Mouse (Mus musculus): ENCODE measurements around the gene Cacnb1. TPM values are rescaled to one million over a fixed set of nuclear protein-coding genes. Genes with fewer than 3 reads are reported as not detected.

Cacnb1 gene
- polyA plus RNA-seq, 1 experiment from 2014 or later: 1.2 TPM

DNA sequence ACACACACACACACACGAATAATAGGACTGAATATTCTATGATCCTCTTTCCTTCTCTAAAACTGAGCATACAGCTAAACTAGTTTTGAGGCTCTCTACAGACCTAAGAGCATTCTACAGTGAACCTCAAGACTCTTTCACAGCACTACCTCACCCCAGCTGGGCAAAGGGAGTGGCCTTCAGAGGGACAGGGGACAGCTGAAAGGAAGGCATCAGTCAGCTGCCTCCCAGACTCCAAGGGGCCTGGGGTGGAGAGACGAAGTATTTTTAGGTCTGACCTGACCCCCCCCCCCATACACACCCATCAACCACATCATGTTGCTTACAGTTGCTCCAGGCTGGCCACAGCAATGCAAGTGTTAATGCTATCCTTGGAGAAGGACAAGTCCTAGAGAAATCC lies 1.7 kb downstream of the Cacnb1 start:
- no peaks in the 10 kb centered on the region for H3K36me3 ChIP-seq (ENCODE audit: control insufficient read depth, insufficient read depth)
- H3K27ac ChIP-seq (ENCODE audit: low read length): no peak overlapping the region
- peaks cover 21% of the 10 kb centered on the region for H3K27me3 ChIP-seq (ENCODE audit: control insufficient read depth, insufficient read depth, low read depth, low read length)
- H3K9ac ChIP-seq (ENCODE audit: low read depth, low read length): no peak overlapping the region
- H3K4me3 ChIP-seq (ENCODE audit: low read depth, low read length): no peak overlapping the region
- no peaks in the 10 kb centered on the region for H3K9me3 ChIP-seq (replicated peaks; ENCODE audit: control insufficient read depth, low read length)
- 43% methylated on average over 2 of the region's 2 CpGs for WGBS (ENCODE audit: insufficient replicate concordance)
- peaks cover 17% of the 10 kb centered on the region for H3K4me1 ChIP-seq (ENCODE audit: control insufficient read depth, low read depth, low read length)
- H3K4me2 ChIP-seq (ENCODE audit: low read depth, low read length): no peak overlapping the region
- no peak for ATAC-seq (ENCODE audit: low read depth)

DNA sequence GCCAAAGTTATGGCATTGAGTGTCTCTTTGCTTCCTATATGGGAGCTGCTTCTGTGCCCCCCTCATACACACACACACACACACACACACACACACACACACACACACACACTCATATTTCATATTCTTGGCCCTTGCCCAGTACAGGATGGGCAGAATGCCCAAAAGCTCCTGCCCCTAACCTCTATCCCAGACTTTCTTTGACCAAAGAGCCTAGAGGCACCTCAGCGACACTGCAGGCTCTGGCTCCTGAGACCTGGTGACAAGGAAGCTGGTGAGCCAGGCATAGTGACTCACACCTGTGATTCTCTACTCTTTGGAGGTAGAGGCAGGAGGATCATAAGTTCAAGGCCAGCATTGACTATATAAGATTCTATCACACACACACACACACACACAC lies 2.1 kb downstream of the Cacnb1 start:
- ATAC-seq (ENCODE audit: low read depth): no peak
- WGBS (ENCODE audit: insufficient replicate concordance): 63% methylated on average over 1 of the region's 1 CpGs
- H3K4me2 ChIP-seq (ENCODE audit: low read depth, low read length): no peak overlapping the region

DNA sequence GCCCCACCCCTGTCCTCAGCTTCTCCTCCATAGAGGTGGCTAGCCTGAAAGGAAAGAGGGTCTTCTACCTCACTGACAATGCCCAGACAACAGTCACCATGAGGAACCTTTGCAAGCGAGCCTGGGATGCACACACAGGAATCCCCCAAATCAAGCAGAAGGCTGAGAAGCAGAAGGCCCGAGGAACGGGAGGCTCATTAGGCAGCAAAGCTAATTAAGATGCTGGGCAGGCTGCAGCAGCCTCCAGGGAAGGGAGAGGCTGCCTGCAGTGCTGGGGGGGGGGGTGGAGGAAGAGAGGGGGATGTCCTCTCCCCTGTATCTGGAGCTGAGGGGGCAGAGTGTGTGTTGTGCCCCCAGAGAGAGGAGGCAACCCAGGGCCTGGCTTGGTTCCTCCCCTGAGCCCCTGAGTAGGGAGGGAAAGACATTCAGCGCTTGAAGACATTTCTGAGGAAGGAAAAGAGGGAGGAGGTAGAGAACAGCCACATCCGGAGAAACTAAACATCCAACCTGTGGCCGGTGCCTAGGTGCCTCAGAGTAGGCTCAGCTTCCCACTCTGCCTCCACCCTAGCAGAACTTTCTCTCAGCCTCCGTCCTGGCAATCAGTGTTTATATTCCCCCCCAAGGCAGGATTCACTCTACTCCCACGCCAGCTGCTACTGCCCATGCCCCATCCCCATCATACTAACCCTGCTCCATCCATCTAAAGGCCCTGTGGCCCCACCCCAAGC lies 2.8 kb downstream of the Cacnb1 start:
- Histone ChIP-seq H3K27me3 (ENCODE audit: control insufficient read depth, insufficient read depth, low read depth, low read length) (peaks cover 21% of the 10 kb centered on the region), H3K9me3 (replicated peaks; ENCODE audit: control insufficient read depth, low read length) (no peaks in the 10 kb centered on the region), H3K4me3 (ENCODE audit: low read depth, low read length) (no peak overlapping the region), H3K36me3 (ENCODE audit: control insufficient read depth, insufficient read depth) (no peaks in the 10 kb centered on the region), H3K9ac (ENCODE audit: low read depth, low read length) (no peak overlapping the region), H3K27ac (ENCODE audit: low read length) (no peak overlapping the region), H3K4me2 (ENCODE audit: low read depth, low read length) (no peak overlapping the region), H3K4me1 (ENCODE audit: control insufficient read depth, low read depth, low read length) (peaks cover 11% of the 10 kb centered on the region)
- WGBS (ENCODE audit: insufficient replicate concordance): 31% methylated on average over 8 of the region's 8 CpGs
- ATAC-seq (ENCODE audit: low read depth): no peak

More for the DNA sequence above, 2.1 kb downstream of the Cacnb1 start:
- H3K9ac ChIP-seq (ENCODE audit: low read depth, low read length): no peak overlapping the region
- no peak overlapping the region for H3K4me3 ChIP-seq (ENCODE audit: low read depth, low read length)
- H3K9me3 ChIP-seq (replicated peaks; ENCODE audit: control insufficient read depth, low read length): no peaks in the 10 kb centered on the region
- H3K36me3 ChIP-seq (ENCODE audit: control insufficient read depth, insufficient read depth): no peaks in the 10 kb centered on the region
- H3K27me3 ChIP-seq (ENCODE audit: control insufficient read depth, insufficient read depth, low read depth, low read length): peaks cover 21% of the 10 kb centered on the region
- peaks cover 13% of the 10 kb centered on the region for H3K4me1 ChIP-seq (ENCODE audit: control insufficient read depth, low read depth, low read length)
- H3K27ac ChIP-seq (ENCODE audit: low read length): no peak overlapping the region

DNA sequence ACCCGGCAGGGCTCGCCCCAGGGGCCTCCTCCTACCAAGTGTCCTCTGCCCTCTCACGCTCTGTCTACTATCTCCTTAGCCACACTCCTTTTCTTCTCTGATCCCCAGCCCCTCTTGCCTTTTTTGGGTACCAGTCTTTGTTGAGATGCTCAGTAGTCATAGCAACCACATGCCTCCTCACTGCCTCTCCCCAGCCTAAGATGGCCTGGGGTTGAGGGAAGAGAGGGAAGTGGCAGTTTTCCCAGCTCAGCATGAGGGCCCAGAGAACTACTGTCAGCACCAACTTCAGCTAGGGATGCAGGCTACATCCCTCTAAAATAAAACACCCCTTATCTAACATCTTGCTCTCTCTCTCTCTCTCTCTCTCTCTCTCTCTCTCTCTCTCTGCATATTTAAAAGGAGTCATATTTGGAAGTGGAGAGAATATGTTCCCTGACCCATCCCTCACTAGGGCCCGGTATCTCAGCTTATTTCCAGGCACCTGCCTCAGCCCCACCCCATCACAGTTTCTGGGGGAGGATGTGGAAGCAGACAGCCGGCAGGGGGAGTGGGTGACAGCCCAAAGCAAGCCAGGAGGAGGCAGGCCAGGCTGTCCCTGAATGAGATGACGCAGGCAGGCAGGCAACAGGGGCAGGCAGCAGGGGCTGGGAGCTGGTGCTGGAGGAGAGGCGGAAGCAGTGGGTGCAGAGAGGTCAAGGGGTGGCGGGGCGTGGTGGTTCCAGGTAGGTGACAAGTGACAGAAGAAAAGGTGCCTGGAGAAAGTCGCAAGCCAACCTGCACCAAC lies 3.8 kb downstream of the Cacnb1 start:
- no peak for ATAC-seq (ENCODE audit: low read depth)

DNA sequence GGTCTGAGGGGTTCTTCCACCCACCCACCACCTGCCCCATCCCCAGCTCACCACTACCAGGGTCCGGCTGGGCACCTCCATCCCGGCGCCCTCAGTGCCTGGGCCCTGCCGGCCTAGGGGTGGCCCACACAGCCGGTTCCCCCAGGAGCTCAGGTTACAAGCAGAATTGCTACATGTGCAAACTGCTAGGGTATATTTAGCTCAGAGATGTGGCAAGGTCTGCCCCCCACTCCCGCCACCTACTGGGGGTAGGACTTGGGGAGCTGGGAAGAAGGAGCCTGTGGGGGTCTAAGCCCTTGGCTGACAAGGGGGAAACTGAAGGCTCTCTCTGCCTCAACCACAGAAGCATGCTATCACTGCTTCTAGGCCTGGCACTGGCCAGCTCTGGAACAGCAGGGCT lies 4.6 kb downstream of the Cacnb1 start:
- no peaks in the 10 kb centered on the region for H3K36me3 ChIP-seq (ENCODE audit: control insufficient read depth, insufficient read depth)
- H3K4me1 ChIP-seq (ENCODE audit: control insufficient read depth, low read depth, low read length): peaks cover 11% of the 10 kb centered on the region
- H3K9ac ChIP-seq (ENCODE audit: low read depth, low read length): no peak overlapping the region
- no peak overlapping the region for H3K27ac ChIP-seq (ENCODE audit: low read length)
- no peak overlapping the region for H3K4me3 ChIP-seq (ENCODE audit: low read depth, low read length)
- H3K9me3 ChIP-seq (replicated peaks; ENCODE audit: control insufficient read depth, low read length): no peaks in the 10 kb centered on the region
- peaks cover 21% of the 10 kb centered on the region for H3K27me3 ChIP-seq (ENCODE audit: control insufficient read depth, insufficient read depth, low read depth, low read length)
- WGBS (ENCODE audit: insufficient replicate concordance): 52% methylated on average over 5 of the region's 6 CpGs
- ATAC-seq (ENCODE audit: low read depth): no peak
- no peak overlapping the region for H3K4me2 ChIP-seq (ENCODE audit: low read depth, low read length)

More for the DNA sequence above, 3.8 kb downstream of the Cacnb1 start:
- Histone ChIP-seq H3K27ac (ENCODE audit: low read length) (no peak overlapping the region), H3K9ac (ENCODE audit: low read depth, low read length) (no peak overlapping the region), H3K4me1 (ENCODE audit: control insufficient read depth, low read depth, low read length) (peaks cover 11% of the 10 kb centered on the region), H3K4me2 (ENCODE audit: low read depth, low read length) (no peak overlapping the region), H3K9me3 (replicated peaks; ENCODE audit: control insufficient read depth, low read length) (no peaks in the 10 kb centered on the region), H3K27me3 (ENCODE audit: control insufficient read depth, insufficient read depth, low read depth, low read length) (peaks cover 21% of the 10 kb centered on the region), H3K4me3 (ENCODE audit: low read depth, low read length) (no peak overlapping the region), H3K36me3 (ENCODE audit: control insufficient read depth, insufficient read depth) (no peaks in the 10 kb centered on the region)
- WGBS (ENCODE audit: insufficient replicate concordance): 24% methylated on average over 10 of the region's 10 CpGs

DNA sequence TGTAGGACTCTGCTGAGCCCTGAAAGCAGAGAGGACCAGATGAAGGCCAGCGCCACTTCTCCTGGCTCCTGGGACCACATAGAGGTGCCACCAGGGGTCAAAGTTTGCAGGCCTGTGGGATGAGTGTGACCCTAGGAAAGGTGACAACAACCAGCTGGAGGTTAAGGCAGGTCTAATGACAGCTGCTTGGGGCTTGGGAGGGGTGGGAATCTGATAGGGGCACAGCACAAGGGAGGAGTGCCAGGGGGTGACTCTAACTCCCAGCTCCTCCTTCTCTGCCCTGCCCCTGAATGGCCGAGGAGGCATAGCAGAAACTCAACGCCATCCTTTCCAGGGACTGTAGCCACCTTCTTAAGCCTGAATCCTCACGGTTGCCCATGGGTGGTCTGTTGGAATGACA lies 6.0 kb downstream of the Cacnb1 start:
- Histone ChIP-seq H3K27me3 (ENCODE audit: control insufficient read depth, insufficient read depth, low read depth, low read length) (peaks cover 10% of the 10 kb centered on the region), H3K4me1 (ENCODE audit: control insufficient read depth, low read depth, low read length) (peaks cover 3% of the 10 kb centered on the region), H3K36me3 (ENCODE audit: control insufficient read depth, insufficient read depth) (no peaks in the 10 kb centered on the region), H3K27ac (ENCODE audit: low read length) (no peak overlapping the region), H3K4me3 (ENCODE audit: low read depth, low read length) (no peak overlapping the region), H3K4me2 (ENCODE audit: low read depth, low read length) (no peak overlapping the region), H3K9ac (ENCODE audit: low read depth, low read length) (no peak overlapping the region), H3K9me3 (replicated peaks; ENCODE audit: control insufficient read depth, low read length) (no peaks in the 10 kb centered on the region)
- ATAC-seq (ENCODE audit: low read depth): no peak
- WGBS (ENCODE audit: insufficient replicate concordance): 57% methylated on average over 4 of the region's 4 CpGs

DNA sequence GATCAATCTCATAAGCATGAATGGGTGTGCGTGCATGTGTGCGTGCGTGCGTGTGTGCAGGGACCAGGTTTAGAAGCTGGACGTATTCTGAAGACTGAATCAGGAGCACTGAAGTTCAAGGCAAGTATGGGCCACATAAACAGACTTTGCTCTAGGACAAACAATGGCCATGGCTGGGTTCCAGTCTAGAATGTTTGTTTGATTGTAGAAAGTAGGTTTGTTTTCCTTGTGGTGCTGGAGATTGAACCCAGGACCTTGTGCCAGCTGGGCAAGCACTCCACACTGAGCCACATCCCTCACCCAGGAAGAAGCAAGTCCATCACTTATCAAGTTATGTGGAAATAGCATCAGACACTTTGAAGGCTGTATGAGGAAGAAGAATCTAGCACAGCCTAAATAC lies 6.7 kb downstream of the Cacnb1 start:
- 81% methylated on average over 5 of the region's 5 CpGs for WGBS (ENCODE audit: insufficient replicate concordance)
- Histone ChIP-seq H3K9me3 (replicated peaks; ENCODE audit: control insufficient read depth, low read length) (no peaks in the 10 kb centered on the region), H3K9ac (ENCODE audit: low read depth, low read length) (no peak overlapping the region), H3K4me2 (ENCODE audit: low read depth, low read length) (no peak overlapping the region), H3K36me3 (ENCODE audit: control insufficient read depth, insufficient read depth) (no peaks in the 10 kb centered on the region), H3K27me3 (ENCODE audit: control insufficient read depth, insufficient read depth, low read depth, low read length) (peaks cover 4% of the 10 kb centered on the region), H3K4me1 (ENCODE audit: control insufficient read depth, low read depth, low read length) (no peaks in the 10 kb centered on the region), H3K27ac (ENCODE audit: low read length) (no peak overlapping the region), H3K4me3 (ENCODE audit: low read depth, low read length) (no peak overlapping the region)
- no peak for ATAC-seq (ENCODE audit: low read depth)

DNA sequence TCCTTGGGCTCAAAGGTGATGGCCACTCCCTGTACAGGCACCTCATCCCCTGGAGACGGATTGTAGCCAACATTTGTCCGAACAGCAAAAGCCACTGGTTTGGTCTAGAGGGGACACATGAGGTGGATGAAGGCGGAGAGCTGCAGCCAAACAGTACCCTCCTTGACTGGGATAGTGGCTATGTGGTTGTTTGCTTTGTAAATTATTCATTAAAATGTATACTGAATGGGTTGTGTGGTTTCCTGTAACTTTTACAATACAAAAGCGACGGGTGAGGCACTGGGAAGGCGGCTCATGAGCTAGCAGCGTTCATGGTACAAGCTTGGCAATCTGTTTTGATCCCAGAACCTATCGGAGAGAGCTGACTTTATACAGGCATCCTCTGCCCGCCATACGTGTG lies 10.0 kb downstream of the Cacnb1 start:
- no peak overlapping the region for H3K27ac ChIP-seq (ENCODE audit: low read length)
- H3K4me1 ChIP-seq (ENCODE audit: control insufficient read depth, low read depth, low read length): no peaks in the 10 kb centered on the region
- H3K4me3 ChIP-seq (ENCODE audit: low read depth, low read length): no peak overlapping the region
- no peak overlapping the region for H3K4me2 ChIP-seq (ENCODE audit: low read depth, low read length)
- H3K36me3 ChIP-seq (ENCODE audit: control insufficient read depth, insufficient read depth): no peaks in the 10 kb centered on the region
- 66% methylated on average over 10 of the region's 10 CpGs for WGBS (ENCODE audit: insufficient replicate concordance)
- no peak for ATAC-seq (ENCODE audit: low read depth)
- H3K9ac ChIP-seq (ENCODE audit: low read depth, low read length): no peak overlapping the region
- no peaks in the 10 kb centered on the region for H3K9me3 ChIP-seq (replicated peaks; ENCODE audit: control insufficient read depth, low read length)
- H3K27me3 ChIP-seq (ENCODE audit: control insufficient read depth, insufficient read depth, low read depth, low read length): no peaks in the 10 kb centered on the region; the same call in 1 of the 2 replicates

DNA sequence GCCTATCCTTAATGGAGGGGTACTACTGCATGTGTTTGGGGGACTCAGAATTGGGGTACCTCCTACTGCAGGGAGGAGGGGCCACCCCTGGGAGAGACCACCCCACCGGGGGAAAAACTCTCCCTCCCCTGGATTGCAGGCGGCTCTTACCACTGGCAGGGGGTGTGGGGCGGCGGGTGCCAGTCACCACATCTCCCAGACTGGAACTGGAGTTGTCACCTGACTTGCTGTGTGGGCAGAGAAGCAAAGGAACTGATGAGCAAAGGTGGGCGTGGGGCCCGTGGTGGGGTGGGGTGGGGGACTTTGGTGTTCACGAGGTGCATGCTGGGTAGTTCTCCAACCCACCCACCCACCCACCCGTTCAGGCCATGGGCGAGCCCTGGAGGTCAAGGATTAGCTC lies 11.1 kb downstream of the Cacnb1 start:
- Histone ChIP-seq H3K9me3 (replicated peaks; ENCODE audit: control insufficient read depth, low read length) (no peaks in the 10 kb centered on the region), H3K4me3 (ENCODE audit: low read depth, low read length) (no peak overlapping the region), H3K27me3 (ENCODE audit: control insufficient read depth, insufficient read depth, low read depth, low read length) (no peaks in the 10 kb centered on the region; the same call in 1 of the 2 replicates), H3K9ac (ENCODE audit: low read depth, low read length) (no peak overlapping the region), H3K4me2 (ENCODE audit: low read depth, low read length) (no peak overlapping the region), H3K36me3 (ENCODE audit: control insufficient read depth, insufficient read depth) (no peaks in the 10 kb centered on the region), H3K4me1 (ENCODE audit: control insufficient read depth, low read depth, low read length) (no peaks in the 10 kb centered on the region), H3K27ac (ENCODE audit: low read length) (no peak overlapping the region)
- 49% methylated on average over 9 of the region's 9 CpGs for WGBS (ENCODE audit: insufficient replicate concordance)
- no peak for ATAC-seq (ENCODE audit: low read depth)

Data from liver, embryonic 16.5 days (tissue).